8 mouse cellular contexts compared by ENCODE assay signal in genomic region chr7:28298837-28299625, GRCm38 (mm10). TPM values are rescaled to one million over a fixed set of nuclear protein-coding genes. Genes with fewer than 3 reads are reported as not detected.
DNase-seq lines count a peak whose midpoint lies in the region; ATAC-seq and TF ChIP-seq lines count a peak whose summit lies in the region.

No protein-coding gene starts in this region.

- H3K9ac ChIP-seq in heart, embryonic 12.5 days = no peak overlapping the region
- H3K9ac ChIP-seq in intestine, embryonic 15.5 days = peak overlapping the region; percentile 26; the same call in 1 of the 2 replicates
- H3K9ac ChIP-seq in liver, embryonic 11.5 days (ENCODE audit: low read depth, low read length) = no peak overlapping the region
- peak overlapping the region; percentile 58 for H3K9ac ChIP-seq in neural tube, embryonic 13.5 days

- 30% methylated on average over 43 of the region's 43 CpGs for WGBS in heart, embryonic 12.5 days
- 18% methylated on average over 43 of the region's 43 CpGs for WGBS in intestine, embryonic 15.5 days
- 32% methylated on average over 43 of the region's 43 CpGs for WGBS in liver, embryonic 11.5 days
- 18% methylated on average over 43 of the region's 43 CpGs for WGBS in neural tube, embryonic 13.5 days

- ATAC-seq in heart, embryonic 12.5 days (ENCODE audit: insufficient number of reproducible peaks, low FRiP score) = no peak
- ATAC-seq in intestine, embryonic 15.5 days = no peak; the same call in 1 of the 2 replicates
- ATAC-seq in liver, embryonic 11.5 days (replicated peaks; ENCODE audit: low FRiP score) = no peak
- ATAC-seq in neural tube, embryonic 13.5 days (ENCODE audit: low read depth) = no peak
- ATAC-seq in monocyte, adult 5-6 weeks (replicated peaks; ENCODE audit: insufficient number of reproducible peaks, low FRiP score, low TSS enrichment, poor library complexity, severe bottlenecking) = no peak; the same call in 1 of the 2 replicates

- H3K9me3 ChIP-seq in heart, embryonic 12.5 days (replicated peaks) = no peaks in the 10 kb centered on the region
- no peaks in the 10 kb centered on the region for H3K9me3 ChIP-seq in intestine, embryonic 15.5 days
- no peaks in the 10 kb centered on the region for H3K9me3 ChIP-seq in liver, embryonic 11.5 days (ENCODE audit: control insufficient read depth, low read length)
- no peaks in the 10 kb centered on the region for H3K9me3 ChIP-seq in neural tube, embryonic 13.5 days

- H3K4me3 ChIP-seq in heart, embryonic 12.5 days = no peak overlapping the region
- no peak overlapping the region for H3K4me3 ChIP-seq in embryonic fibroblast, embryonic 13.5 days (ENCODE audit: insufficient read depth, low read length)
- H3K4me3 ChIP-seq in intestine, embryonic 15.5 days (replicated peaks) = 0 out of 2 replicates have a peak overlapping the region, but pooled peaks have one; percentile 1
- peak overlapping the region; percentile 10; the same call in 1 of the 2 replicates for H3K4me3 ChIP-seq in liver, embryonic 11.5 days (ENCODE audit: low read depth, low read length)
- H3K4me3 ChIP-seq in neural tube, embryonic 13.5 days = peak overlapping the region; percentile 54

- H3K27ac ChIP-seq in heart, embryonic 12.5 days (ENCODE audit: poor library complexity, severe bottlenecking) = no peak overlapping the region
- H3K27ac ChIP-seq in embryonic fibroblast, embryonic 13.5 days (ENCODE audit: insufficient read depth, low read length) = no peak overlapping the region
- H3K27ac ChIP-seq in intestine, embryonic 15.5 days = no peak overlapping the region
- no peak overlapping the region for H3K27ac ChIP-seq in liver, embryonic 11.5 days (ENCODE audit: low read depth, low read length)
- peak overlapping the region; percentile 18; the same call in 1 of the 2 replicates for H3K27ac ChIP-seq in neural tube, embryonic 13.5 days (replicated peaks)

- peaks cover 94% of the 10 kb centered on the region for H3K27me3 ChIP-seq in heart, embryonic 12.5 days (replicated peaks)
- peaks cover 53% of the 10 kb centered on the region for H3K27me3 ChIP-seq in intestine, embryonic 15.5 days (replicated peaks)
- H3K27me3 ChIP-seq in liver, embryonic 11.5 days (replicated peaks; ENCODE audit: control insufficient read depth, insufficient read depth, low read length) = peaks cover 68% of the 10 kb centered on the region
- peaks cover 28% of the 10 kb centered on the region for H3K27me3 ChIP-seq in neural tube, embryonic 13.5 days

- H3K36me3 ChIP-seq in heart, embryonic 12.5 days = no peaks in the 10 kb centered on the region
- H3K36me3 ChIP-seq in intestine, embryonic 15.5 days = no peaks in the 10 kb centered on the region
- H3K36me3 ChIP-seq in liver, embryonic 11.5 days (ENCODE audit: control insufficient read depth, insufficient read depth, low read length) = no peaks in the 10 kb centered on the region
- H3K36me3 ChIP-seq in neural tube, embryonic 13.5 days = 0 out of 2 replicates have a peak, but pooled peaks cover 2% of the 10 kb centered on the region

- no peak for DNase-seq in heart, adult 8-10 months (ENCODE audit: low spot score)
- DNase-seq in adrenal gland, postnatal 36 days = peak; percentile 49 to 70
- DNase-seq in liver, embryonic 11.5 days (ENCODE audit: low spot score) = no peak

- H3K4me2 ChIP-seq in heart, embryonic 12.5 days = peak overlapping the region; percentile 26; the same call in 1 of the 2 replicates
- peak overlapping the region; percentile 45 for H3K4me2 ChIP-seq in intestine, embryonic 15.5 days (replicated peaks)
- H3K4me2 ChIP-seq in liver, embryonic 11.5 days = peak overlapping the region; percentile 44
- H3K4me2 ChIP-seq in neural tube, embryonic 13.5 days = peak overlapping the region; percentile 73

- H3K4me1 ChIP-seq in heart, embryonic 12.5 days (replicated peaks) = peaks cover 19% of the 10 kb centered on the region; the same call in 1 of the 2 replicates
- no peaks in the 10 kb centered on the region for H3K4me1 ChIP-seq in embryonic fibroblast, embryonic 13.5 days (ENCODE audit: control insufficient read depth, insufficient read depth, low read length)
- H3K4me1 ChIP-seq in intestine, embryonic 15.5 days (replicated peaks) = peaks cover 18% of the 10 kb centered on the region
- H3K4me1 ChIP-seq in liver, embryonic 11.5 days (replicated peaks; ENCODE audit: control insufficient read depth, insufficient read depth, low read length) = peaks cover 14% of the 10 kb centered on the region
- H3K4me1 ChIP-seq in neural tube, embryonic 13.5 days (replicated peaks) = peaks cover 68% of the 10 kb centered on the region

- TF ChIP-seq CTCF in embryonic fibroblast, embryonic 13.5 days (IDR thresholded peaks at IDR 0.05; ENCODE audit: borderline replicate concordance, insufficient read depth, low read length) = peak; percentile 32; the same call in 1 of the 2 replicates

- TF ChIP-seq POLR2A in embryonic fibroblast, embryonic 13.5 days (IDR thresholded peaks at IDR 0.05; ENCODE audit: low read depth, low read length) = no peak

RNA-seq across cellular contexts. Expression of gene Dll3, which starts 3.0 kb away (rescaled TPM):
- 0.26 TPM in 1 of 2 replicates, not detected in the other for polyA plus RNA-seq in heart, embryonic 12.5 days (2016; fragmentation: Nextera tagmentation; extraction: Ambion mirVana)
- not detected for total RNA-seq in heart, adult 8-10 months (2022)
- under 1 TPM in 1 of 2 experiments, not detected in 1; 0.89 TPM for total RNA-seq in adrenal gland, postnatal 36 days (2021)
- polyA plus RNA-seq in embryonic fibroblast, embryonic 13.5 days (2011; ENCODE audit: insufficient read length, low read depth, missing spikeins) = not detected in 2 replicates
- polyA plus RNA-seq in intestine, embryonic 15.5 days (2015; fragmentation: Nextera tagmentation; extraction: Ambion mirVana) = 5.7 and 6.0 TPM in 2 replicates
- polyA plus RNA-seq in liver, embryonic 11.5 days (2014; fragmentation: Nextera tagmentation; extraction: Ambion mirVana) = 0.31 and 0.62 TPM in 2 replicates
- 31.1 and 31.6 TPM in 2 replicates for polyA plus RNA-seq in neural tube, embryonic 13.5 days (2015; fragmentation: Nextera tagmentation; extraction: Ambion mirVana)
- total RNA-seq in monocyte, adult 5-6 weeks (2017) = not detected in 3 replicates

RNA-seq across cellular contexts. Expression of gene Selenov, which starts 8.0 kb away (rescaled TPM):
- polyA plus RNA-seq in heart, embryonic 12.5 days (2016; fragmentation: Nextera tagmentation; extraction: Ambion mirVana) = not detected in 2 replicates
- not detected for total RNA-seq in heart, adult 8-10 months (2022)
- total RNA-seq in adrenal gland, postnatal 36 days (2021) = 1 to 10 TPM in 1 of 2 experiments, not detected in 1; 1.1 TPM
- not detected in 2 replicates for polyA plus RNA-seq in embryonic fibroblast, embryonic 13.5 days (2011; ENCODE audit: insufficient read length, low read depth, missing spikeins)
- 0.18 TPM in 1 of 2 replicates, not detected in the other for polyA plus RNA-seq in intestine, embryonic 15.5 days (2015; fragmentation: Nextera tagmentation; extraction: Ambion mirVana)
- not detected in 2 replicates for polyA plus RNA-seq in liver, embryonic 11.5 days (2014; fragmentation: Nextera tagmentation; extraction: Ambion mirVana)
- 0.50 and 0.69 TPM in 2 replicates for polyA plus RNA-seq in neural tube, embryonic 13.5 days (2015; fragmentation: Nextera tagmentation; extraction: Ambion mirVana)
- not detected in 3 replicates for total RNA-seq in monocyte, adult 5-6 weeks (2017)

RNA-seq across cellular contexts. Expression of gene Timm50, which starts 12.8 kb away (rescaled TPM):
- polyA plus RNA-seq in heart, embryonic 12.5 days (2016; fragmentation: Nextera tagmentation; extraction: Ambion mirVana) = 133 and 136 TPM in 2 replicates
- 10 to 100 TPM; 59.2 to 68.5 (median 64.4) TPM for total RNA-seq in heart, adult 8-10 months (2022)
- 100 to 1,000 TPM in 1 of 2 experiments, 10 to 100 TPM in 1; 84.0 to 102 TPM for total RNA-seq in adrenal gland, postnatal 36 days (2021)
- 37.5 and 40.3 TPM in 2 replicates for polyA plus RNA-seq in embryonic fibroblast, embryonic 13.5 days (2011; ENCODE audit: insufficient read length, low read depth, missing spikeins)
- 165 and 169 TPM in 2 replicates for polyA plus RNA-seq in intestine, embryonic 15.5 days (2015; fragmentation: Nextera tagmentation; extraction: Ambion mirVana)
- 217 and 224 TPM in 2 replicates for polyA plus RNA-seq in liver, embryonic 11.5 days (2014; fragmentation: Nextera tagmentation; extraction: Ambion mirVana)
- 125 and 131 TPM in 2 replicates for polyA plus RNA-seq in neural tube, embryonic 13.5 days (2015; fragmentation: Nextera tagmentation; extraction: Ambion mirVana)
- 12.4 to 37.0 TPM (median 19.8 TPM) in 3 replicates for total RNA-seq in monocyte, adult 5-6 weeks (2017)

RNA-seq across cellular contexts. Expression of gene Eid2b, which starts 21.5 kb away (rescaled TPM):
- 8.2 and 8.8 TPM in 2 replicates for polyA plus RNA-seq in heart, embryonic 12.5 days (2016; fragmentation: Nextera tagmentation; extraction: Ambion mirVana)
- 10 to 100 TPM; 13.7 to 16.8 (median 15.2) TPM for total RNA-seq in heart, adult 8-10 months (2022)
- total RNA-seq in adrenal gland, postnatal 36 days (2021) = 10 to 100 TPM; 13.7 to 18.4 TPM
- 5.4 and 8.8 TPM in 2 replicates for polyA plus RNA-seq in embryonic fibroblast, embryonic 13.5 days (2011; ENCODE audit: insufficient read length, low read depth, missing spikeins)
- polyA plus RNA-seq in intestine, embryonic 15.5 days (2015; fragmentation: Nextera tagmentation; extraction: Ambion mirVana) = 8.1 and 9.4 TPM in 2 replicates
- polyA plus RNA-seq in liver, embryonic 11.5 days (2014; fragmentation: Nextera tagmentation; extraction: Ambion mirVana) = 5.9 and 6.5 TPM in 2 replicates
- 37.2 and 38.2 TPM in 2 replicates for polyA plus RNA-seq in neural tube, embryonic 13.5 days (2015; fragmentation: Nextera tagmentation; extraction: Ambion mirVana)
- 6.0 to 10.2 TPM (median 7.5 TPM) in 3 replicates for total RNA-seq in monocyte, adult 5-6 weeks (2017)

RNA-seq across cellular contexts. Expression of gene Eid2, which starts 31.4 kb away (rescaled TPM):
- 7.4 and 8.7 TPM in 2 replicates for polyA plus RNA-seq in heart, embryonic 12.5 days (2016; fragmentation: Nextera tagmentation; extraction: Ambion mirVana)
- total RNA-seq in heart, adult 8-10 months (2022) = 10 to 100 TPM; 11.8 to 14.4 (median 13.3) TPM
- 10 to 100 TPM; 25.2 to 51.2 TPM for total RNA-seq in adrenal gland, postnatal 36 days (2021)
- 20.6 and 25.1 TPM in 2 replicates for polyA plus RNA-seq in embryonic fibroblast, embryonic 13.5 days (2011; ENCODE audit: insufficient read length, low read depth, missing spikeins)
- 4.5 and 7.2 TPM in 2 replicates for polyA plus RNA-seq in intestine, embryonic 15.5 days (2015; fragmentation: Nextera tagmentation; extraction: Ambion mirVana)
- 3.8 and 4.6 TPM in 2 replicates for polyA plus RNA-seq in liver, embryonic 11.5 days (2014; fragmentation: Nextera tagmentation; extraction: Ambion mirVana)
- polyA plus RNA-seq in neural tube, embryonic 13.5 days (2015; fragmentation: Nextera tagmentation; extraction: Ambion mirVana) = 7.0 and 13.5 TPM in 2 replicates
- total RNA-seq in monocyte, adult 5-6 weeks (2017) = 0.29 to 0.39 TPM in 2 of 3 replicates, not detected in the other

Comparison
In these comparisons a context has a peak if more than half of its experiments do, and no peak if none do; other contexts are left out.
1. H3K4me3 ChIP-seq: peak in intestine, embryonic 15.5 days (single experiment), liver, embryonic 11.5 days (single experiment) and neural tube, embryonic 13.5 days (single experiment); none in heart, embryonic 12.5 days (single experiment) and embryonic fibroblast, embryonic 13.5 days (single experiment).
2. H3K9ac ChIP-seq: peak in intestine, embryonic 15.5 days (single experiment) and neural tube, embryonic 13.5 days (single experiment); none in heart, embryonic 12.5 days (single experiment) and liver, embryonic 11.5 days (single experiment).
3. DNase-seq: peak in adrenal gland, postnatal 36 days (2 of 2); none in heart, adult 8-10 months (single experiment) and liver, embryonic 11.5 days (single experiment).
4. Peak in every context shown above with its lines, with median percentiles within 50 percentile points of each other: H3K4me2 ChIP-seq.